Comparison of ENCODE assay signal across 10 mouse cellular contexts in the genomic region with DNA sequence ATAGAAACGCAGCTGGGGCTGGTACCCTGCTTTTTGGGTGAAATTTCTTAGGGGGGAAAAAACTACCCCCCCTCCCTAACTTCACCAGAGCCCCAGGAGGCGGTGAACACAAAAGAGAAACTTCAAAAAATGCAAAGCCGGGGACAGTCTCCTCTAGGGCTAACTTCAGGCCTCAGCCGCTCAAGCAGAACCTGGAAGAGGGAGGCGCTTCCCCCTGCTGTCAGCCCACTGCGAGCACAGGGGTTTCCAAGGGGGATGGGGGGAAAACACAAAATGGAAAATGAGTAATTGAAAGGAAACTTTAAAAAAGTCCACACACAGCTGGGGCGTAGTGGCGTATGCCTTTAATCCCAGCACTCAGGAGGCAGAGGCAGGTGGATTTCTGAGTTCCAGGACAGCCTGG. TPM values are rescaled to one million over a fixed set of nuclear protein-coding genes. Genes with fewer than 3 reads are reported as not detected.
DNase-seq lines count a peak whose midpoint lies in the region; ATAC-seq and TF ChIP-seq lines count a peak whose summit lies in the region.
"Had no signal": no experiment of that assay in that cellular context is flagged by ENCODE, and none has a peak within 500 bp of the region (broad histone marks: within the 10 kb centered on the region; RNA-seq: fewer than 3 reads in every experiment).

No protein-coding gene starts in this region.

- H3K4me3 ChIP-seq in testis, adult 2 months (ENCODE audit: control insufficient read depth, low read depth, low read length), result peak overlapping the region; percentile 65; the same call in 1 of the 2 replicates
- H3K4me3 ChIP-seq in hindbrain, postnatal 0 days (ENCODE audit: low read length), result no peak overlapping the region
- H3K4me3 ChIP-seq in stomach, embryonic 16.5 days (replicated peaks; ENCODE audit: low read length), result no peak overlapping the region

- WGBS in hindbrain, postnatal 0 days, result 38% methylated on average over 8 of the region's 8 CpGs
- WGBS in stomach, embryonic 16.5 days, result 59% methylated on average over 8 of the region's 8 CpGs

- DNase-seq in CD4-positive, CD25-positive, alpha-beta regulatory T cell, adult 2 months (ENCODE audit: low read depth, low spot score), result peak; percentile 65
- no peak for DNase-seq in testis, postnatal 10 days (ENCODE audit: low spot score)
- DNase-seq in hindbrain, postnatal 0 days (ENCODE audit: low spot score), result no peak
- no peak for DNase-seq in urinary bladder, adult 18-20 months (ENCODE audit: low spot score in 2 of 2)
- DNase-seq: cerebellum, adult 8-10 months had no signal

- H3K9ac ChIP-seq in hindbrain, postnatal 0 days (replicated peaks; ENCODE audit: low read length), result no peak overlapping the region
- H3K9ac ChIP-seq in stomach, embryonic 16.5 days (ENCODE audit: low read length), result no peak overlapping the region
- H3K9ac ChIP-seq: hindbrain, embryonic 15.5 days had no signal

- peak overlapping the region; percentile 11; the same call in 1 of the 2 replicates for H3K4me2 ChIP-seq in hindbrain, postnatal 0 days (ENCODE audit: low read depth, low read length)
- no peak overlapping the region for H3K4me2 ChIP-seq in stomach, embryonic 16.5 days (ENCODE audit: low read depth, low read length)

- no peak overlapping the region for H3K27ac ChIP-seq in testis, adult 2 months (ENCODE audit: control insufficient read depth, insufficient read depth, low read depth, low read length)
- no peak overlapping the region for H3K27ac ChIP-seq in hindbrain, postnatal 0 days
- H3K27ac ChIP-seq in stomach, embryonic 16.5 days (ENCODE audit: low read length), result 0 out of 2 replicates have a peak overlapping the region, but pooled peaks have one; percentile 38
- H3K27ac ChIP-seq: hindbrain, embryonic 15.5 days had no signal

- no peak for ATAC-seq in CD4-positive, CD25-positive, alpha-beta regulatory T cell, adult 4 months
- ATAC-seq in hindbrain, postnatal 0 days, result no peak
- ATAC-seq in stomach, embryonic 16.5 days (ENCODE audit: insufficient read depth, low FRiP score), result no peak
- no peak for ATAC-seq in cerebellum, adult (ENCODE audit: insufficient number of reproducible peaks, low FRiP score, low TSS enrichment)

- no peak for TF ChIP-seq CTCF in testis, adult 2 months (IDR thresholded peaks at IDR 0.05; ENCODE audit: control insufficient read depth, insufficient read depth, insufficient replicate concordance, low read depth, low read length)
- TF ChIP-seq CTCF in hindbrain, postnatal 0 days (IDR thresholded peaks at IDR 0.05; ENCODE audit: low read depth), result 0 out of 2 replicates have a peak, but pooled peaks have one; percentile 18

- peaks cover 6% of the 10 kb centered on the region for H3K27me3 ChIP-seq in testis, adult 2 months (ENCODE audit: control insufficient read depth, insufficient read depth, low read length)
- no peaks in the 10 kb centered on the region for H3K27me3 ChIP-seq in hindbrain, postnatal 0 days (ENCODE audit: insufficient read depth, low read length)
- H3K27me3 ChIP-seq in stomach, embryonic 16.5 days (ENCODE audit: control insufficient read depth, insufficient read depth, low read length), result no peaks in the 10 kb centered on the region
- H3K27me3 ChIP-seq: hindbrain, embryonic 15.5 days had no signal

- TF ChIP-seq POLR2A in testis, adult 2 months (IDR thresholded peaks at IDR 0.05; ENCODE audit: control insufficient read depth, low read depth, low read length), result no peak

- no peaks in the 10 kb centered on the region for H3K9me3 ChIP-seq in hindbrain, postnatal 0 days (ENCODE audit: low read length)
- H3K9me3 ChIP-seq in stomach, embryonic 16.5 days (replicated peaks; ENCODE audit: control insufficient read depth, low read length), result no peaks in the 10 kb centered on the region
- H3K9me3 ChIP-seq: hindbrain, embryonic 15.5 days had no signal

- no peaks in the 10 kb centered on the region for H3K36me3 ChIP-seq in testis, adult 2 months (ENCODE audit: control insufficient read depth, insufficient read depth, low read length)
- H3K36me3 ChIP-seq in hindbrain, postnatal 0 days (ENCODE audit: insufficient read depth, low read length), result no peaks in the 10 kb centered on the region
- H3K36me3 ChIP-seq in stomach, embryonic 16.5 days (ENCODE audit: control insufficient read depth, insufficient read depth, low read length), result no peaks in the 10 kb centered on the region
- H3K36me3 ChIP-seq: hindbrain, embryonic 15.5 days had no signal

- H3K4me1 ChIP-seq in testis, adult 2 months (ENCODE audit: control insufficient read depth, insufficient read depth, low read length), result peaks cover 7% of the 10 kb centered on the region; the same call in 1 of the 2 replicates
- peaks cover 15% of the 10 kb centered on the region; the same call in 1 of the 2 replicates for H3K4me1 ChIP-seq in hindbrain, postnatal 0 days (ENCODE audit: insufficient read depth, low read length)
- H3K4me1 ChIP-seq in stomach, embryonic 16.5 days (ENCODE audit: control insufficient read depth, insufficient read depth, low read length), result peaks cover 22% of the 10 kb centered on the region

RNA-seq across cellular contexts. Expression of a gene that starts 3.5 kb away (rescaled TPM):
- polyA plus RNA-seq in CD4-positive, CD25-positive, alpha-beta regulatory T cell, adult 4 months (2017; shearing (Covaris generic)), result 10 to 100 TPM; 33.1 to 51.1 TPM
- 48.7 and 50.9 TPM in 2 replicates for polyA plus RNA-seq in testis, adult 2 months (2012; rRNA removed)
- total RNA-seq in hindbrain, postnatal 0 days (2014; rRNA removed), result 75.7 and 87.3 TPM in 2 replicates
- 59.7 and 60.9 TPM in 2 replicates for polyA plus RNA-seq in hindbrain, postnatal 0 days (2015; fragmentation: Nextera tagmentation; extraction: Ambion mirVana)
- 33.2 and 37.4 TPM in 2 replicates for polyA plus RNA-seq in stomach, embryonic 16.5 days (2015; fragmentation: Nextera tagmentation; extraction: Ambion mirVana)

RNA-seq across cellular contexts. Expression of a gene that starts 28.8 kb away (rescaled TPM):
- polyA plus RNA-seq in CD4-positive, CD25-positive, alpha-beta regulatory T cell, adult 4 months (2017; shearing (Covaris generic)), result 1 to 10 TPM; 4.2 to 8.1 TPM
- polyA plus RNA-seq in testis, adult 2 months (2012; rRNA removed), result 68.0 and 71.3 TPM in 2 replicates
- total RNA-seq in hindbrain, postnatal 0 days (2014; rRNA removed), result 20.9 and 27.2 TPM in 2 replicates
- 16.8 and 18.3 TPM in 2 replicates for polyA plus RNA-seq in hindbrain, postnatal 0 days (2015; fragmentation: Nextera tagmentation; extraction: Ambion mirVana)
- polyA plus RNA-seq in stomach, embryonic 16.5 days (2015; fragmentation: Nextera tagmentation; extraction: Ambion mirVana), result 16.6 and 18.3 TPM in 2 replicates
